Mouse (Mus musculus) splenic B cell, adult 2 months (primary cell): ENCODE measurements around the gene Ttc5.
"Not testable (repeated sequence)": the region's sequence is repeated elsewhere in the genome, so short reads cannot be mapped to it uniquely, and the experiment has no call there.

Experiments used
- DNase-seq: peaks from one replicate; pipeline ENCODE4 v3.0.0-alpha.2; 2011; ENCODE audit warnings: low read depth, low spot score
- H3K27me3 ChIP-seq: 2 replicates; pipeline ENCODE4 v1.6.1; 2012; ENCODE audit warnings: mild to moderate bottlenecking, low read length, moderate library complexity, mixed read lengths; ENCODE audit not compliant: control insufficient read depth, poor library complexity, insufficient read depth, severe bottlenecking
- H3K36me3 ChIP-seq: 2 replicates; pipeline ENCODE4 v1.6.1; 2012; ENCODE audit warnings: mild to moderate bottlenecking, low read length, moderate library complexity, mixed read lengths; ENCODE audit not compliant: control insufficient read depth, poor library complexity, insufficient read depth, severe bottlenecking

Ttc5 gene

DNA sequence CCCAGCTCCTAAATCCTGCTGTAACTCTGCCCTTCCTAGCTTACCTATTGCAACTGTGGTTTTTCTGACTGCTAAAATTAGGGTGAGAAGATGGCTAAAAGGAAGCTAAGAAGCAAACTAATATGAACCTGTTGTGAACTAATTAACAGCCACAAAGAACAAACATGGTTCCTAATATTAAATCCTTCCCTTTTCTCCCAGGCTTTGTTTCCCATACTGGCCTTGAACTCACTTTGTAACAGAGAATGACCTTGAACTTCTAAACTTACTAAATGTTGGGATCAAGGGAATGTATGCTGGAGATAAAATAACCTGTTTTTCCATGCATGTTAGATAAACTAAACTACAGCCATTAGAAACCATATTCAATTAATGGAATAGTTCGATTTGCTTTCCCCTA is 11.1 kb upstream of the Ttc5 start:
- Histone ChIP-seq H3K36me3 (no peaks in the 10 kb centered on the region), H3K27me3 (peaks cover 1% of the 10 kb centered on the region; the same call in 1 of the 2 replicates)
- no peak for DNase-seq

DNA sequence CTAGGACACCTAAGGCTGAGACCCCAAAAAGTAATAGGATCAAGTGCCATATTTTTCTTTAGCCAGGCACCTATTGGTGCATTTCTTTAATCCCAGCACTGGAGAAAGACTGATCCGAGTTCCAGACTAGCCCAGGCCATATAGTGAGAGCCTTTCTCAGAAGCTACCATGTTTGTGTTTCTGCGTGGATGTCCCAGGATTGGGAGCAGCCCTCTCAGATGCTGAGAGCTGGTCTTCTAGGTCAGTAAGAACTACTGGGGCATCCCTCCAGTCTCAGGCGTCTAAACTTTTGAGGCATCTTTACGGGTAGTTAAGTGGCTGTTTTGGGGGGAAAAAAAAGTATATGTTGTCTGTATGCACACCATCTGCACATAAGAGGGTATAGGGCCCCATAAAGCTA is 10.6 kb upstream of the Ttc5 start:
- H3K27me3 ChIP-seq: peaks cover 1% of the 10 kb centered on the region; the same call in 1 of the 2 replicates
- no peaks in the 10 kb centered on the region for H3K36me3 ChIP-seq
- DNase-seq: no peak

DNA sequence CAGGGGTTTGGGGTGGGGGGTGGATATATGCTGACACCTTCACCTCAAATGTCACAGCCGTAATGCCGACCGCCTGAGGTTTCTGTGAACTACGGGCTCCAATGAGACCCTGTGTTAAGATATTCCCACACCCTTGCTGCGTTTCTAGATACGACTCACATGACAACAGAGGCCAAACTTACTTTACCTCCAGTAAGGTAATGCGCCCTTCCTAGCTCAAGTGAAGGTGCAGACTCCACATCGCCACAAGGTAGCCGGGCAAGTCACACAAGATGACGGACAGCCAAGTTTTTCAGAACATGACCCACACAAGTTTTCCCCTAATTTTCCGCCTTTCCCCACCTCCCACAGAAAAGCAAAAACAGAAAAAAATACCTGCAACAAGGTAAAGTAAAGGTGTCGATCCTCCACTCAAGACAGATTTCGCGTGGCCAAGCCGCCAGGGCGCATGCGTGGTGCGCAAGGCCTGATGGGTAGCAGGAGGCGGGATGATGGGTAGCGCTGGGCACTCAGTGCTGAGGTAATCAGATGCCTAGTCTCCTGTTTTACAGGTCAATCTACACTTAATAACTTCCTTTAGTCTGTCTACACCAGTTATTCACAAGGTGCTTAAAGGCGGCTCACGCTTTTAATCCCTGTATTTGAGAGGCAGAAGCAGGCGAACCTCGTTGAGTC is 10.1 kb upstream of the Ttc5 start:
- peaks cover 1% of the 10 kb centered on the region; the same call in 1 of the 2 replicates for H3K27me3 ChIP-seq

DNA sequence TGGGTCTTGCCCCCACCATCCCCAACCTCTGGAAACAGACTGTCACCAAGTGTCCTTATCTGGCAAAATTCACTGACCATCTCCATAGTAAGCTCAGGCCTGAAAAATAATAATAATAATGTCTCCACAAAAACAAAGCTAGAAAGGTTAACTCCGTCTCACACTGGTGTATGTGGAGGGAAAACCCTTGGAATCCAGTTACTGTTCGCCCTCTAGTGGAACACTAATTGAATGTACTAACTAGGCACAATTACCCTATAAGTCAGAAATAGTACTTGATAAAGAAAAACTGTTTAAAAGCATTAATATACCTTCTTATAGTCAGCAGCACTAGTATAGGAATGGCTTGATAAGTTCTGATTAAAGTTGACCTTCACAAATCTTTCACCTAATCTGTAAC is 2.8 kb upstream of the Ttc5 start:
- Histone ChIP-seq H3K36me3 (no peaks in the 10 kb centered on the region), H3K27me3 (peaks cover 1% of the 10 kb centered on the region; the same call in 1 of the 2 replicates)
- peak; percentile 31 for DNase-seq

More for the DNA sequence above, 10.1 kb upstream of the Ttc5 start:
- H3K36me3 ChIP-seq: no peaks in the 10 kb centered on the region
- DNase-seq: no peak

DNA sequence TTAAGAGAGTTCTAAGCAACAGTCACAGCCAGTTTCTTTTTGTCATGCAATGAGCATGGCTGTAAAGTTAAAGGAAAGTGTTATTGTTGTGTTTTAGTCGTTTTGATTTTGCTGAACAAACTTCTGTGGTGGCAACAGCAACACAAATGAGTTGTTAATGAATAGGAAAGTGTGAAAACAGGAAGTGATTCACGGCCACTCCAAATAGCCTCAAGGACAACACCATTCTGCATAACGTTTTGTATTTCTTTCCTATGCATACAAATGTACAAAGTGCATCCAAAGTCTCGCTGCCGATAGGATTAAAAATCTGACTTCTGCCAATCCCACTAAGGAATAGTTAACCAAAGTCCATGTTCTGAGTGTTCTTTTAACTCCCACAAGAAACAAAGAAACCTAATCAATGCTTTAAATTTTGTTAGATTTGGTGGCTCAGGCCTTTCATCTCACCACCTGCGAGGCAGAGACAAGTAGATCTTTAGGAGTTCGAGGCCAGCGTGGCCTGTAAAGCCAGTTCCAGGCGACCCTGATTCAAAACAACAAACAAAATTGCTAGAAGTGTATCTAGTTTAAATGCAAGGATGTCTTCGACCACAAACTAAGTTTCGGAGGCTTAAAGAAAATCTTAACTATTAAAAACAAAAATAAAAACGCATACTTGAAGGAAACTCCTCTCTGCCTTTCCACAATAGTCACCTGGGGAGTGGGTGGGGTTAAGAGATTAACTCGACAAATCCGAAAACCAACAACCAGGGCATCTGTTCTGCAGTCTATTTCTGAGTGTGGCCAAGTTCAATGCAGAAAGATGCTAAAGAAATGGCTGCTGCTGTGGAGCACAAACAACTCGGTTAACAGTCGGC is 698 bp downstream of the Ttc5 start:
- peaks cover 2% of the 10 kb centered on the region; the same call in 1 of the 2 replicates for H3K36me3 ChIP-seq
- peak; percentile 39 for DNase-seq
- no peaks in the 10 kb centered on the region for H3K27me3 ChIP-seq

DNA sequence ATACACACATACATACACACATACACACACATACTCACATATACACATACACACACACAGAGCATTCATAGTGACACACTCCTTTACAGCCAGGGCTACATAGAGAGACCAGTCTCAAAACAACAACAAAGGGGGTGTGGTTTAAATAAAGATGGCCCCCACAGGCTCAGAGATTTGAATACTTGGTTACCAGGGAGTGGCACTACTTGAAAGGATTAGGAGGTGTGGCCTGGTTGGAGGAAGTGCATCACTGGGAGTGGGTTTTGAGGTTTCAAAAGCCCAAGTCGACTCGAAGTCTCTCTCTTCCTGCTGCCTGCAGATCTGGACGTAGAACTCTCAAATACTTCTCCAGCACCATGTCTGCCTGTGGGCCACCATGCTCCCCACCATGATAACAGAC is 3.2 kb downstream of the Ttc5 start:
- H3K36me3 ChIP-seq: peaks cover 4% of the 10 kb centered on the region; the same call in 1 of the 2 replicates
- H3K27me3 ChIP-seq: no peaks in the 10 kb centered on the region
- no peak for DNase-seq

DNA sequence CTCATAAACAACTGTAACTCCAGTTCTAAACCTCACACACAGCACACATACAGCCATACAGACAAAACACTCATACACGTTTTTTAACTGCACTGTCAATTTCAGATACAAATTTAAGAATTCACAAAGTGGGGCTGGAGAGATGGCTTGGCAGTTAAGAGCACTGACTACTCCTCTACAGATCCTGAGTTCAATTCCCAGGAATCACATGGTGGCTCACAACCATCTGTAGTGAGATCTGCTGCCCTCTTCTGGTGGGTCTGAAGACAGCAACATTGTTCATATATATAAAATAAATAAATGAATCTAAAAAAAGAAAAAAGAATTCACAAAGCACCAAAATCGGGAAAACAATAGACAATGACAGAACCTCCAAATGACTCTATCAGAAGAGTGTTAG is 14.0 kb downstream of the Ttc5 start:
- H3K27me3 ChIP-seq: no peaks in the 10 kb centered on the region
- peak; percentile 37 for DNase-seq
- peaks cover 28% of the 10 kb centered on the region for H3K36me3 ChIP-seq

DNA sequence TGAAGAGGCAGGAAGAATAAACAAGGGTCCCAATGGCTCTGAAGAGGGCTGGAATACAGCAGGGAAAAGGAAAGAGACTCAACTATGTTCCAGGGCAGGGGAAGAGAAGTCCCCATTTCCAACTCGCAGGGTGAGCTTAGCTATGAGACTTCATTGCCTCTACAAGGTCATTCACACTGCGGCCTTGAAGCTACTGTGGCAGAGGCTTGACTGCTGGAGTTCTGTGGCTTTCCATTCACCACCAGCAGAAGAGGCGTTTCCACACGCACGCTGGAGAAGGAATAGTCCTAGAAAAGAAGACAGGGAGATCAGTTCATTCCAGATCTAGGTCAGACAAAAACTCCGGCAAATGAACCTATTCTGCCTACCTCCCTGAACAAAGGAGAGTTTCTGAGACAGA is 19.6 kb downstream of the Ttc5 start:
- DNase-seq: no peak
- H3K27me3 ChIP-seq: no peaks in the 10 kb centered on the region
- peaks cover 13% of the 10 kb centered on the region for H3K36me3 ChIP-seq

DNA sequence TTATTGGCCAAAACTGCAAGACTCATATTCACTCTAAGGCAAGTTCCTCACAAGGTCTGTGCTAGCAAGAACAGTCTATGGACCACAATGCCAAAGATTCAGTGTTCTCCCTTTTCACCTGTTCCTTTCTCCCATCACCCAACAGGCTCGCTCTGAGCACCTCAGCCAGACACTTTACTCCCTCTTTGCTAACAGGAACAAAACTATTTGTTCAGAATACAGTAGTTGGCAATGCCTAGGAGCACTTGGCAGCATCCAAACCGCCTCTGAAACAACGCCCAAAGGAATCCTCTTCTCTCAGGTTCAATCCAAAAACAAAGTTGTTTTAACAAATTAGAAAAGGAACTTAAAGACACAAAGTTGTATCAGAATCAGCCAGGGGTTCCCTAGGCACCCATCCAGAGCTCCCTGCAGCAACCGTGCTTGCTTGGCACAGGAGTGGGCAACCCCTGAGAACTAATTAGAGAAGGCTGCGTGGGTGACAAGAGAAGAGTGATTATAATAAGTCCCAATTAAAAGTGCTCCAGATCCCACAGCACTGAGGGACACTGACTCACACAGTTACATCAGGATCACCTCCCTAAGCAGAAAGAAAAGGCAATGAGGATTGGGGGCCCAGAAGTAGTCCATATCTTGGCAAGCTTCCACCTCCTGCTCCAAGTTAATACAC is 26.8 kb downstream of the Ttc5 start:
- Histone ChIP-seq H3K27me3 (no peaks in the 10 kb centered on the region), H3K36me3 (no peaks in the 10 kb centered on the region)
- DNase-seq: no peak

DNA sequence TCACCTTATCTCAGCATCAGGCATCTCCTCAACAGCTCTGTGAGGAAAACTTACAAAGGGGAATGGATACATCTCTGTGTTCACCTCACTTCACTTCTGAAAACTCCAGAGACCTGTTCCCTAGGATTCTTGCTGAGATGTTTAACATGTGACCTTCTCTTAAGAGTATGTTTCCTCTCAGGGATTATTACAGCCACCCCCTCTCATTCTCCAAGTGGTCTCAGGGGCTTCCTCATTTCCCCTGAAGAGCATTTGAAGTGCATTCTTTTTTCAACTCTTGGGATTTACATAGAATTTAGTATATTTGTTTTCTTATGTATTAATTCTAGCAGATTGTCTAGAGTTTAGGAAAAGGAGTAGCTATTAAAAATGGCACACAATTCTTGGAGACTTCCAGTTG is 40.3 kb downstream of the Ttc5 start, which contains the start of gene Olfr749:
Gene Olfr749, minus strand, starts transcription at position 101 of the 400 bp plus-strand sequence.
- Histone ChIP-seq H3K27me3 (no peaks in the 10 kb centered on the region; the same call in 1 of the 2 replicates), H3K36me3 (no peaks in the 10 kb centered on the region)
- no peak for DNase-seq

DNA sequence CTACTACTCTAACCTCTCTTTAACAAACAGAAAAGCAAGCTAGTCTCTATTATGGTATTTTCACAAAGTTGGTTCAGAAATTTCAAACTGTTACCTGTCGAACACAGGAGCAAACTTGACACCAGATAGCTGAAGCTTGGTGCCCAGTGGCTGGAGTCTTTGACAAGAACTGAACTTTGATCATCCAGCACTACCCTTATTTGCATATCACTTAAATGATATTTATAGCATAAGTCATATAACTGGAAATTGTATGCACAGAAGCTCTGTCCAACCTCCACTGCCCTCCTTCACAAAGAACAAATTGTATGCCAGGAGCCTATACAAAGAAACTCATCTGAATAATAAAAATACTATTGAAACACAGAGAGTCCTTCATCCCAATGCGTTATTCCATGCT is 43.7 kb downstream of the Ttc5 start:
- H3K27me3 ChIP-seq: no peaks in the 10 kb centered on the region
- H3K36me3 ChIP-seq: no peaks in the 10 kb centered on the region
- no peak for DNase-seq

DNA sequence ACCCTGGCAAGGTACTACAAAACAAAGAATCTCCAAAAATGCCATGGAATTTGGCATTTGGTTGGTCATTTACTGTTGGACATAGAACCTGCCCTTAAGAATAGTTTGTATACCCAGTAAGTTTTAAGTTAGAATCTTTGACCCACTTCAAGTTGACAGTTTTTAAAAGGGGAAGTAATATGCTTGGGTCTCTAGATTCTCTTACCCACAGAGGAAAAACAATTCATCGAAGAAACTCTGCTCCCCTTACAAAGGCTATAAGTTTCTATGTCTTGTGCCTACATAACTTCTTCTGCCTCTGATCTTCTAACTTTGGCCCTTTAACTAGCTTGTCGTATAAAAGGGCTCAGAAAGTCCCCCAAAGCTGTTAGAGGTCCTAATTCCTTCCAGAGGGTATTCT is 45.0 kb downstream of the Ttc5 start:
- Histone ChIP-seq H3K36me3 (no peaks in the 10 kb centered on the region), H3K27me3 (no peaks in the 10 kb centered on the region)

DNA sequence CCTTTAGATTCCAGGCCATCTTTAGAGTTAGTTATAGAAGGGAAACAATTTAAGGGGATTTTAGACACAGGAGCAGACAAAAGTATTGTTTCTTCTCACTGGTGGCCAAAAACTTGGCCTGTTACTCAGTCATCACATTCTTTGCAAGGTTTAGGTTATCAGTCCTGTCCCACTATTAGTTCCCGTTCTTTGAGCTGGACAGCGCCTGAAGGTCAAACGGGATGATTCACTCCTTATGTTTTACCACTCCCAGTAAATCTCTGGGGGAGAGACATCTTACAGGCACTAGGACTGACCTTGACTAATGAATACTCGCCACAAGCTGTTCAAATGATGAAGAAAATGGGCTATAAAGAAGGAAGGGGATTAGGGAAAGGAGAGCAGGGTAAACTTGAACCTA is 62.9 kb downstream of the Ttc5 start:
- not testable (repeated sequence) for H3K36me3 ChIP-seq, H3K27me3 ChIP-seq, DNase-seq

More for the DNA sequence above, 45.0 kb downstream of the Ttc5 start:
- DNase-seq: no peak

DNA sequence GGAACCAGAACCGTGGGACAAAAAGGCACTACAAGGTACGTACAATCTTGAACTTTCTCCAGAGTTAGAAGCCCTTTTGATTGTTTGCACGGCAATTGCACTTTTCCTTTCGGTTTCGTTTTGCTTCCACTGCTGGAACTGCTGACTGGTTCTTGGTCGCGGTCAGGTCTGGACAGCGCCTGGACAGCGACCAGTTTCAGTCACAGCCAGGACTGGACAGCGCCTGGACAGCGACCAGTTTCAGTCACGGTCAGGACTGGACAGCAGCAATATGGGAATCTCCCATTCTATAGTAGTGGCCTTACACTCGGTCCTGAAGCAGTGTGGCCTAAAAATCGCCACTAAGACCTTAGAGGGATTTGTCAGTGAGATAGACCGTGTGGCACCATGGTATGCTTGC is 65.4 kb downstream of the Ttc5 start:
- H3K27me3 ChIP-seq, DNase-seq, H3K36me3 ChIP-seq: not testable (repeated sequence)
